Mouse (Mus musculus) small intestine, adult 2 months (tissue): ENCODE results near the gene Serpina10.

ENCODE experiments used
- CTCF ChIP-seq: fragments of 200-500 bp; IDR thresholded peaks from 2 replicates; pipeline ENCODE4 v1.5.1; 2012; ENCODE audit warnings: low read depth, mild to moderate bottlenecking, control low read depth, inconsistent platforms, low read length, moderate library complexity, mixed read lengths; ENCODE audit not compliant: insufficient replicate concordance, insufficient read length; ENCODE audit errors: extremely low read depth
- POLR2A ChIP-seq: fragments of 200-500 bp; IDR thresholded peaks from 2 replicates; pipeline ENCODE4 v1.6.1; 2012; ENCODE audit warnings: low read depth, mild to moderate bottlenecking, control low read depth, inconsistent platforms, low read length, moderate library complexity

DNA sequence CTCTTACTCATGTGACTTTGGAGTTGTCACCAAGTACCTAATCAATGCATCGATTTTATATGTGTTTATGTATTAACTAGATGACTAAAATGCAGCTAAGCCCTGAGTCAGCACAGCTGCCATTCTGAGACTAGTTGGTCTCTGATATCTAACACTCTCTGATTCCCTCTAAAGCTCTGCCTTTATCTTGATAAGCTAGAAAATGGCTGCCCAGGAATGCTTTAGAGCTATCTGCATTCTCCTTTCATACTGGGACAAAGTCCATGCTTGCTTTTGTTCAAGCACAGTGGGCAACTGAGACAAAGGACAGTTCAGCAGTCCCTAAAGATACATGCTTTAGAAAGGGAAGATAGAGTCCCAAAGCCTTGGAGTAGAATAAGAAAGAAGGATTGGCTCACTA is 16.1 kb downstream of the Serpina10 start:
- no peak for TF ChIP-seq CTCF
- no peak for TF ChIP-seq POLR2A
